Mouse (Mus musculus): ENCODE data around the gene Gm10229. TPM values are rescaled to one million over a fixed set of nuclear protein-coding genes. Genes with fewer than 3 reads are reported as not detected.
"Not testable (repeated sequence)": the region's sequence is repeated elsewhere in the genome, so short reads cannot be mapped to it uniquely, and the experiment has no call there.

Gm10229 gene
- not detected in 2 replicates for polyA plus RNA-seq (2015; fragmentation: Nextera tagmentation; extraction: Ambion mirVana)

DNA sequence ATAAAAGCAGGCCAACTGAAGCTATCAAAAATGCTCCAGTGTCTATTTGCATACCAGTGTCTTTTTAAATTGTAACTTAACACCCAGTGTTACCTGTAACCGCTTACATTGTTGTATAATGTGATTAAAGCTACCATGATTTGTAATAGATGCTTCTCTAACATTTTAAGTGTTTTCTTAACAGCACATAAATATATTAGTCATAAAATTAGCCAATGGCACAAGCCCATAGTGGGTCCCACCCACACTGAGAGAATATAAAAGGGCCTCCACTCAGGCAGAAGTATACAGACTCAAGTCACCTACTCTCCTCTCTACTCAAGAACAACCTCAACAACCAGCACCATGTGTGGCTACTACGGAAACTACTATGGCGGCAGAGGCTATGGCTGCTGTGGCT lies at the start of gene Gm10229:
Gene Gm10229, plus strand, starts transcription at position 301 of the 400 bp plus-strand sequence.
- not testable (repeated sequence) for H3K36me3 ChIP-seq (ENCODE audit: poor library complexity, severe bottlenecking); ATAC-seq; H3K4me2 ChIP-seq; H3K4me1 ChIP-seq; H3K27me3 ChIP-seq; H3K9ac ChIP-seq; H3K27ac ChIP-seq; H3K4me3 ChIP-seq; H3K9me3 ChIP-seq (replicated peaks)
- WGBS: 95% methylated on average over 3 of the region's 3 CpGs

DNA sequence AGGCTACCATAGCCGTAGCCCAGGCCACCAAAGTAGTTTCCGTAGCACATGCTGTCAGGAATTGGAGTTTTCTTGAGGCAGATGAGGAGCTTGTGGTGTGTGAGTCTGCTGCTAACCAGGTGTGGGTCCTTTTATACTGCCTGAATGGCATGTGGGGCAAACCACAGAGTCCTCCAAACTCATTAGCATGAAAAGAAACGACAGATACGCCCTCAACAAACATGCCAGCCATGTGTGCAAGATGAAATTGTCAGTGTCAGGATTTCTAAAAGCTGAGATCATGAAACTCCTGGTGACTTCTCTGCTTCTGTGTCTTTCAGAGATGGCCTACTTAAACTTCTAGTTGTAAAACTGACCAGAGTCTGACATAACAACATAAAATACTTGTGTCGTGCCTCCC lies 4.4 kb upstream of the Gm10229 start, which contains the start of gene Krtap22-2:
Gene Krtap22-2, minus strand, starts transcription at position 101 of the 400 bp plus-strand sequence.
- WGBS: 86% methylated on average over 5 of the region's 5 CpGs
- Histone ChIP-seq H3K4me3 (no peak within 1 kb of the TSS), H3K9ac (no peak within 1 kb of the TSS), H3K9me3 (replicated peaks) (no peaks in the 10 kb centered on the region), H3K4me2 (no peak within 1 kb of the TSS), H3K27ac (no peak within 1 kb of the TSS), H3K27me3 (no peaks in the 10 kb centered on the region), H3K4me1 (no peaks in the 10 kb centered on the region), H3K36me3 (ENCODE audit: poor library complexity, severe bottlenecking) (no peaks in the 10 kb centered on the region)
- ATAC-seq: no peak

DNA sequence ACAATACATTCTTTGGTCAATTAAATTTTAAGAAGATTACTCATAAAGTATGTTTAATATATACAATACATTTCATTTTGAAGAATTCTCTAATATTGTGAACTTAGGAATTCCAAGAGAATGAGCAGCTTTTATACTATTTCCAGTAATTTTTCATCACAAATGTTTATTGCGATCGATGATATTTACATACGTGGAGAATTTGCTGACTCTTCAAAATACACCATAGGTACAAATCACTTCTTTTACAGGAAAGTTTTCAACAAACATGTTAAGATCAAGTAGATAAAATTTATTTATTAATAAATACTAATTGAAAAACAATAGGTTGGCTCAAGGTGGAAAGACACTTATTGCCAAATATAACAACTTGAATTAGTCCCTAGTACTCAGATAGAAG lies 1.1 kb upstream of the Gm10229 start:
- Histone ChIP-seq H3K9me3 (replicated peaks) (no peaks in the 10 kb centered on the region), H3K9ac (no peak overlapping the region), H3K36me3 (ENCODE audit: poor library complexity, severe bottlenecking) (no peaks in the 10 kb centered on the region), H3K27me3 (no peaks in the 10 kb centered on the region), H3K4me1 (no peaks in the 10 kb centered on the region), H3K4me2 (no peak overlapping the region), H3K4me3 (no peak overlapping the region), H3K27ac (no peak overlapping the region)
- no peak for ATAC-seq
- 98% methylated on average over 3 of the region's 3 CpGs for WGBS

DNA sequence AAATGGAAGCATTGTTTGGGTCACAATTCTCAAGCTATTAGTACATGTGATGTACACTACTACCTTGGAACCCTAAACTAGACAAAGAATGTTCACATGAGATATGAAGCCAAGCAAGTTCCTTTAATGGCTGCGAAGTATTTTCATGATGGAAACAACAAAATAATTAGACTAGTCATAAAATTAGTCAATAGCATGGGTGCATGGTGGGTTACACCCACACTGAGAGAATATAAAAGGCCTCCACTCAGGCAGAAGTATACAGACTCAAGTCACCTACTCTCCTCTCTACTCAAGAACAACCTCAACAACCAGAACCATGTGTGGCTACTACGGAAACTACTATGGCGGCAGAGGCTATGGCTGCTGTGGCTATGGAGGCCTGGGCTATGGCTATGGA lies 16.3 kb downstream of the Gm10229 start, which contains the start of gene Krtap6-1:
Gene Krtap6-1, plus strand, starts transcription at position 301 of the 400 bp plus-strand sequence.
- not testable (repeated sequence) for H3K4me1 ChIP-seq; H3K4me2 ChIP-seq; H3K27me3 ChIP-seq; H3K36me3 ChIP-seq (ENCODE audit: poor library complexity, severe bottlenecking); ATAC-seq; H3K9ac ChIP-seq; H3K27ac ChIP-seq; H3K4me3 ChIP-seq; H3K9me3 ChIP-seq (replicated peaks)
- 90% methylated on average over 3 of the region's 3 CpGs for WGBS

DNA sequence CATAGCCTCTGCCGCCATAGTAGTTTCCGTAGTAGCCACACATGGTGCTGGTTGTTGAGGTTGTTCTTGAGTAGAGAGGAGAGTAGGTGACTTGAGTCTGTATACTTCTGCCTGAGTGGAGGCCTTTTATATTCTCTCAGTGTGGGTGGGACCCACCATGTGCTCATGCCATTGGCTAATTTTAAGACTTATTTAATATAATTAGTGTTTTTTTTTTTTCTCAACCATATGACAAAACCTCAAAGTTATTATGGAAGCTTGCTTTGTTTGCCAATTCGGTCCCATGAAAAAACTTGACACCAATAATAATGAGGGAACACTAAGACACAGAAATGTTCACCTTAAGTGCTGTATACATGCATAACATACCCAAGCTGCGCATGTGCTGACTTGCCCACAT lies 26.3 kb downstream of the Gm10229 start, which contains the start of gene Gm10228:
Gene Gm10228, minus strand, starts transcription at position 101 of the 400 bp plus-strand sequence.
- not testable (repeated sequence) for H3K27me3 ChIP-seq; H3K4me2 ChIP-seq; ATAC-seq; H3K4me1 ChIP-seq; H3K27ac ChIP-seq; H3K4me3 ChIP-seq; H3K9me3 ChIP-seq (replicated peaks); H3K9ac ChIP-seq; H3K36me3 ChIP-seq (ENCODE audit: poor library complexity, severe bottlenecking)
- 93% methylated on average over 2 of the region's 4 CpGs for WGBS

DNA sequence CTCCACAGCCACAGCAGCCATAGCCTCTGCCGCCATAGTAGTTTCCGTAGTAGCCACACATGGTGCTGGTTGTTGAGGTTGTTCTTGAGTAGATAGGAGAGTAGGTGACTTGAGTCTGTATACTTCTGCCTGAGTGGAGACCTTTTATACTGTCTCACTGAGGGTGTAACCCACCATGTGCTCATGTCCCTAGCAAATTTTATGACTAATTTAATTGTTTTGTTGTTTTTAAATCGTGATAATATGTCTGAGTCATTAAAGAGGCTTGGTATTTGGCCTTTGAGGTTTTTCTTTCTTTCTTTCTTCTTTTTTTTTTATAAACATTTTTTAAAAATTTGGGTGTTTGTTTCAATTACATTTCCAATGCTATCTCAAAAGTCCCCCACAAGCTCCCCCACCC lies 32.7 kb downstream of the Gm10229 start, which contains the start of gene Krtap6-5:
Gene Krtap6-5, minus strand, starts transcription at position 101 of the 400 bp plus-strand sequence.
- 89% methylated on average over 3 of the region's 3 CpGs for WGBS
- ATAC-seq: no peak

DNA sequence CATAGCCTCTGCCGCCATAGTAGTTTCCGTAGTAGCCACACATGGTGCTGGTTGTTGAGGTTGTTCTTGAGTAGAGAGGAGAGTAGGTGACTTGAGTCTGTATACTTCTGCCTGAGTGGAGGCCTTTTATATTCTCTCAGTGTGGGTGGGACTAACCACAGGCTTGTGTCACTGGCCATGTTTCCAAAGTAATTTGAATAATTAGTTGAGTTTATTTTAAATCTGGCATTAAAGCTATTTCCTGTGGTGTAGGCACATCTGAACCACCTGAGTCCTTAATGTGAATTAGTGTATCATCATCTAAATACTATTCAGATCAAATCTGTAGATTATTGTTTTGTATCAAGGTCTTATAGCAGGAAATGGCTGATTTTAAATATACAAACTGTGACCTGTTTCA lies 48.8 kb downstream of the Gm10229 start, which contains the start of gene 1110025L11Rik:
Gene 1110025L11Rik, minus strand, starts transcription at position 101 of the 400 bp plus-strand sequence.
- H3K27ac ChIP-seq; H3K4me3 ChIP-seq; H3K4me1 ChIP-seq; H3K36me3 ChIP-seq (ENCODE audit: poor library complexity, severe bottlenecking); H3K4me2 ChIP-seq; ATAC-seq; H3K9me3 ChIP-seq (replicated peaks); H3K9ac ChIP-seq; H3K27me3 ChIP-seq: not testable (repeated sequence)
- WGBS: no CpG with 5 or more reads among the region's 2 CpGs

More for the DNA sequence above, 32.7 kb downstream of the Gm10229 start, which contains the start of gene Krtap6-5:
- Histone ChIP-seq H3K4me3 (no peak within 1 kb of the TSS), H3K36me3 (ENCODE audit: poor library complexity, severe bottlenecking) (no peaks in the 10 kb centered on the region), H3K9me3 (replicated peaks) (no peaks in the 10 kb centered on the region), H3K4me2 (no peak within 1 kb of the TSS), H3K27ac (no peak within 1 kb of the TSS), H3K9ac (no peak within 1 kb of the TSS), H3K27me3 (no peaks in the 10 kb centered on the region), H3K4me1 (no peaks in the 10 kb centered on the region)

Other genes with a start within 250 kb of the Gm10229 start
- not detected in 2 replicates for gene 2310057N15Rik, start 241.1 kb upstream of the Gm10229 start, polyA plus RNA-seq (2015; fragmentation: Nextera tagmentation; extraction: Ambion mirVana)
- gene Gm5965, start 237.4 kb upstream of the Gm10229 start, polyA plus RNA-seq (2015; fragmentation: Nextera tagmentation; extraction: Ambion mirVana): not detected in 2 replicates
- gene Gm20741, start 203.1 kb upstream of the Gm10229 start, polyA plus RNA-seq (2015; fragmentation: Nextera tagmentation; extraction: Ambion mirVana): not detected in 2 replicates
- not detected in 2 replicates for gene Krtap15, start 195.1 kb upstream of the Gm10229 start, polyA plus RNA-seq (2015; fragmentation: Nextera tagmentation; extraction: Ambion mirVana)
- gene Krtap14, start 189.1 kb upstream of the Gm10229 start, polyA plus RNA-seq (2015; fragmentation: Nextera tagmentation; extraction: Ambion mirVana): not detected in 2 replicates
- not detected in 2 replicates for gene Krtap19-1, start 145.9 kb upstream of the Gm10229 start, polyA plus RNA-seq (2015; fragmentation: Nextera tagmentation; extraction: Ambion mirVana)
- not detected in 2 replicates for gene Krtap19-2, start 141.0 kb upstream of the Gm10229 start, polyA plus RNA-seq (2015; fragmentation: Nextera tagmentation; extraction: Ambion mirVana)
- not detected in 2 replicates for gene Krtap19-3, start 137.2 kb upstream of the Gm10229 start, polyA plus RNA-seq (2015; fragmentation: Nextera tagmentation; extraction: Ambion mirVana)
- not detected in 2 replicates for gene Krtap19-4, start 130.2 kb upstream of the Gm10229 start, polyA plus RNA-seq (2015; fragmentation: Nextera tagmentation; extraction: Ambion mirVana)
- gene Krtap19-5, start 118.8 kb upstream of the Gm10229 start, polyA plus RNA-seq (2015; fragmentation: Nextera tagmentation; extraction: Ambion mirVana): not detected in 2 replicates
- not detected in 2 replicates for gene Krtap19-9b, start 83.0 kb upstream of the Gm10229 start, polyA plus RNA-seq (2015; fragmentation: Nextera tagmentation; extraction: Ambion mirVana)
- not detected in 2 replicates for gene Krtap16-3, start 52.4 kb upstream of the Gm10229 start, polyA plus RNA-seq (2015; fragmentation: Nextera tagmentation; extraction: Ambion mirVana)
- not detected in 2 replicates for gene Krtap22-2, start 4.5 kb upstream of the Gm10229 start, polyA plus RNA-seq (2015; fragmentation: Nextera tagmentation; extraction: Ambion mirVana)
- not detected in 2 replicates for gene Krtap6-1, start 16.4 kb downstream of the Gm10229 start, polyA plus RNA-seq (2015; fragmentation: Nextera tagmentation; extraction: Ambion mirVana)
- not detected in 2 replicates for gene Gm10228, start 26.2 kb downstream of the Gm10229 start, polyA plus RNA-seq (2015; fragmentation: Nextera tagmentation; extraction: Ambion mirVana)
- not detected in 2 replicates for gene Krtap6-5, start 32.6 kb downstream of the Gm10229 start, polyA plus RNA-seq (2015; fragmentation: Nextera tagmentation; extraction: Ambion mirVana)
- not detected in 2 replicates for gene 1110025L11Rik, start 48.7 kb downstream of the Gm10229 start, polyA plus RNA-seq (2015; fragmentation: Nextera tagmentation; extraction: Ambion mirVana)
- not detected in 2 replicates for gene Krtap6-3, start 68.7 kb downstream of the Gm10229 start, polyA plus RNA-seq (2015; fragmentation: Nextera tagmentation; extraction: Ambion mirVana)
- not detected in 2 replicates for gene Gm6358, start 125.6 kb downstream of the Gm10229 start, polyA plus RNA-seq (2015; fragmentation: Nextera tagmentation; extraction: Ambion mirVana)
- gene Gm10061, start 135.8 kb downstream of the Gm10229 start, polyA plus RNA-seq (2015; fragmentation: Nextera tagmentation; extraction: Ambion mirVana): not detected in 2 replicates
- not detected in 2 replicates for gene Gm9789, start 142.7 kb downstream of the Gm10229 start, polyA plus RNA-seq (2015; fragmentation: Nextera tagmentation; extraction: Ambion mirVana)
- gene Gm7735, start 154.2 kb downstream of the Gm10229 start, polyA plus RNA-seq (2015; fragmentation: Nextera tagmentation; extraction: Ambion mirVana): not detected in 2 replicates
- not detected in 2 replicates for gene 1110057P08Rik, start 159.5 kb downstream of the Gm10229 start, polyA plus RNA-seq (2015; fragmentation: Nextera tagmentation; extraction: Ambion mirVana)
- not detected in 2 replicates for gene Krtap20-2, start 190.6 kb downstream of the Gm10229 start, polyA plus RNA-seq (2015; fragmentation: Nextera tagmentation; extraction: Ambion mirVana)